Mouse (Mus musculus) ES-E14 (cell line): ENCODE results near the gene Vamp8. TPM values are rescaled to one million over a fixed set of nuclear protein-coding genes. Genes with fewer than 3 reads are reported as not detected.

Experiments used
- DNase-seq: peaks from one replicate; pipeline ENCODE4 v3.0.0-alpha.2; 2013; ENCODE audit warnings: low read depth, low spot score
- H3K27ac ChIP-seq: 2 replicates; pipeline ENCODE4 v1.5.1; 2012; ENCODE audit warnings: low read depth, mild to moderate bottlenecking, low read length, moderate library complexity, mixed read lengths; ENCODE audit not compliant: poor library complexity, insufficient read depth, severe bottlenecking
- H3K36me3 ChIP-seq: 2 replicates; pipeline ENCODE4 v1.6.1; 2012; ENCODE audit warnings: mild to moderate bottlenecking, low read length, moderate library complexity, mixed read lengths; ENCODE audit not compliant: control insufficient read depth, poor library complexity, insufficient read depth, severe bottlenecking
- H3K4me1 ChIP-seq, 2 experiments: fragments of 150-350 bp in 1 of 2; sonication (generic) in 1 of 2; 2 replicates each; pipeline ENCODE4 v1.6.1; 2012; ENCODE audit warnings: low read length in 2 of 2, mild to moderate bottlenecking in 1 of 2, mixed read lengths in 1 of 2; ENCODE audit not compliant: control insufficient read depth in 2 of 2, insufficient read depth in 2 of 2, poor library complexity in 1 of 2
- H3K4me3 ChIP-seq, 2 experiments: fragments of 150-350 bp in 1 of 2; sonication (generic) in 1 of 2; 2 replicates each; pipeline ENCODE4 v1.5.1; 2012; ENCODE audit warnings: low read length in 2 of 2, low read depth in 1 of 2, mild to moderate bottlenecking in 1 of 2, mixed read lengths in 1 of 2; ENCODE audit not compliant: insufficient read depth in 1 of 2, poor library complexity in 1 of 2, severe bottlenecking in 1 of 2
- H3K9ac ChIP-seq: 2 replicates; pipeline ENCODE4 v1.6.1; 2012; ENCODE audit warnings: low read depth, mild to moderate bottlenecking, low read length, mixed read lengths; ENCODE audit not compliant: poor library complexity, insufficient read depth, severe bottlenecking
- H3K9me3 ChIP-seq: fragments of 150-350 bp; sonication (generic); 2 replicates; pipeline ENCODE4 v1.6.1; 2012; ENCODE audit warnings: low read depth, mild to moderate bottlenecking, low read length; ENCODE audit not compliant: control insufficient read depth, insufficient read depth
- CHD2 ChIP-seq: IDR thresholded peaks from 2 replicates; pipeline ENCODE4 v1.6.1; 2014; ENCODE audit warnings: mild to moderate bottlenecking, low read depth, low read length, inconsistent platforms
- HCFC1 ChIP-seq: IDR thresholded peaks from 2 replicates; pipeline ENCODE4 v1.6.1; 2012; ENCODE audit warnings: low read length, inconsistent platforms, borderline replicate concordance; ENCODE audit not compliant: insufficient read depth
- MAFK ChIP-seq: IDR thresholded peaks from 2 replicates; pipeline ENCODE4 v1.6.1; 2014; ENCODE audit warnings: mild to moderate bottlenecking, low read depth, low read length, inconsistent platforms; ENCODE audit not compliant: insufficient read depth
- ZC3H11A ChIP-seq: IDR thresholded peaks from 2 replicates; pipeline ENCODE4 v1.6.1; 2012; ENCODE audit warnings: low read depth, mild to moderate bottlenecking, inconsistent platforms, low read length, borderline replicate concordance
- ZNF384 ChIP-seq: IDR thresholded peaks from 2 replicates; pipeline ENCODE4 v1.6.1; 2012; ENCODE audit warnings: low read depth, low read length, inconsistent platforms
- in situ Hi-C, 2 experiments: fragments of 600-800 bp; cut with MboI; formaldehyde crosslinking; loops; one replicate each; pipeline ENCODE4 v1.15.1; 2025; ENCODE audit warnings: low sequenced_read_pairs in 2 of 2, inconsistent platforms in 1 of 2; ENCODE audit not compliant: unreplicated experiment in 2 of 2
- total RNA-seq: library from RNA; depleted of rRNA; stranded (reverse); fragments of 300-350 nt; gene quantifications from 2 replicates; pipeline ENCODE4 v1.2.3, GENCODE M21; 2012

The Vamp8 gene
- total RNA-seq, 1 experiment = 44.0 TPM

GRCm38 (mm10) chr6:72415964-72416772 is 25.7 kb upstream of the Vamp8 start:
- no peak overlapping the region for H3K27ac ChIP-seq
- H3K9ac ChIP-seq = no peak overlapping the region
- in situ Hi-C loops = loop anchor here (25.0 kb wide), 1 partner anchor 421 kb away; no protein-coding TSS in a partner anchor
- no peaks in the 10 kb centered on the region for H3K4me1 ChIP-seq
- no peak overlapping the region for H3K4me3 ChIP-seq
- no peak for TF ChIP-seq CHD2
- no peak for TF ChIP-seq MAFK
- no peak for TF ChIP-seq ZNF384
- TF ChIP-seq ZC3H11A = no peak
- no peak for TF ChIP-seq HCFC1
- H3K9me3 ChIP-seq = no peaks in the 10 kb centered on the region
- peaks cover 2% of the 10 kb centered on the region; the same call in 1 of the 2 replicates for H3K36me3 ChIP-seq
- DNase-seq = no peak

GRCm38 (mm10) chr6:72415181-72415580 is 24.7 kb upstream of the Vamp8 start:
- TF ChIP-seq ZNF384 = no peak
- TF ChIP-seq CHD2 = no peak
- no peak for TF ChIP-seq MAFK
- no peak for TF ChIP-seq HCFC1
- TF ChIP-seq ZC3H11A = no peak
- H3K4me1 ChIP-seq = no peaks in the 10 kb centered on the region
- H3K27ac ChIP-seq = no peak overlapping the region
- H3K4me3 ChIP-seq = no peak overlapping the region
- no peak for DNase-seq
- no peaks in the 10 kb centered on the region for H3K9me3 ChIP-seq
- in situ Hi-C loops = loop anchor here (25.0 kb wide), 1 partner anchor 422 kb away; no protein-coding TSS in a partner anchor
- no peak overlapping the region for H3K9ac ChIP-seq
- H3K36me3 ChIP-seq = peaks cover 2% of the 10 kb centered on the region; the same call in 1 of the 2 replicates

GRCm38 (mm10) chr6:72414076-72414756 is 23.7 kb upstream of the Vamp8 start, which contains the start of gene Ggcx:
Gene Ggcx, plus strand, starts transcription at chr6:72414308.
- Histone ChIP-seq H3K36me3 (peaks cover 2% of the 10 kb centered on the region; the same call in 1 of the 2 replicates), H3K4me1 (no peaks in the 10 kb centered on the region), H3K9me3 (no peaks in the 10 kb centered on the region), H3K27ac (no peak within 1 kb of the TSS), H3K4me3 (peak within 1 kb of the TSS; percentile 94 to 95), H3K9ac (peak within 1 kb of the TSS; percentile 92)
- in situ Hi-C loops = loop anchor here (25.0 kb wide), 1 partner anchor 423 kb away; no protein-coding TSS in a partner anchor
- DNase-seq = peak; percentile 95
- peak; percentile 15; the same call in 1 of the 2 replicates for TF ChIP-seq HCFC1
- TF ChIP-seq ZC3H11A = no peak
- no peak for TF ChIP-seq ZNF384
- no peak for TF ChIP-seq MAFK

- no peaks in the 10 kb centered on the region for H3K4me1 ChIP-seq
- H3K9ac ChIP-seq = no peak overlapping the region
- no peak overlapping the region for H3K27ac ChIP-seq
Measured at GRCm38 (mm10) chr6:72410518-72410917, 20.0 kb upstream of the Vamp8 start.

More at GRCm38 (mm10) chr6:72410518-72410917, 20.0 kb upstream of the Vamp8 start:
- Histone ChIP-seq H3K9me3 (no peaks in the 10 kb centered on the region), H3K36me3 (no peaks in the 10 kb centered on the region), H3K4me3 (no peak overlapping the region)
- TF ChIP-seq HCFC1 (no peak), ZNF384 (no peak), ZC3H11A (no peak), MAFK (no peak), CHD2 (no peak)
- DNase-seq = no peak
- in situ Hi-C loops = loop anchor here (25.0 kb wide), 1 partner anchor 427 kb away; no protein-coding TSS in a partner anchor
